Mouse (Mus musculus) retina, postnatal 7 days (tissue): Measurements from ENCODE around the gene C1ra.
"Not testable (repeated sequence)": the region's sequence is repeated elsewhere in the genome, so short reads cannot be mapped to it uniquely, and the experiment has no call there.

Source experiments
- DNase-seq: peaks from one replicate; pipeline ENCODE4 v3.0.0-alpha.2; 2012; ENCODE audit warnings: low read depth, low spot score

The C1ra gene

DNA sequence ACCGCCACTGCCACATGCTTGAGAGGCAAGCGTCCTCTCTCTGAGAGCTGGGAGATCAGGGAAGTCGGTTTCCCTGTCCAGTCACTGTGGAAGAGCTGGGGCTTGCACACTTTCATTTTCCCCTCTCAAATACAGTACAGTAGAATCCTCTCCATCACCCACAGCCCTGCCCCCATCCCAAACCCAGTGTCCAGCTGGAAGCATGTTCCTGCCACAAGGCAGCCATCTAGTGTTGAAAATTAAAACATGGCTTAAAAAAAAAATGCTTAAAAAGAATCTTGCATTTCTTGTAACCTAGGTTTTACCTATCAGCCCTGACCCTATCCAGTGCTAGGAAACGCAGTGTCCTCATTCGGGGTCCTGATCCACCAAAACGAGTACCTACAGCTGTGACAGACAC, 32.3 kb downstream of the C1ra start:
- no peak for DNase-seq

GRCm38 (mm10) chr6:124545425-124545824, 33.2 kb downstream of the C1ra start:
- no peak for DNase-seq

GRCm38 (mm10) chr6:124547979-124548378, 35.8 kb downstream of the C1ra start:
- not testable (repeated sequence) for DNase-seq

DNA sequence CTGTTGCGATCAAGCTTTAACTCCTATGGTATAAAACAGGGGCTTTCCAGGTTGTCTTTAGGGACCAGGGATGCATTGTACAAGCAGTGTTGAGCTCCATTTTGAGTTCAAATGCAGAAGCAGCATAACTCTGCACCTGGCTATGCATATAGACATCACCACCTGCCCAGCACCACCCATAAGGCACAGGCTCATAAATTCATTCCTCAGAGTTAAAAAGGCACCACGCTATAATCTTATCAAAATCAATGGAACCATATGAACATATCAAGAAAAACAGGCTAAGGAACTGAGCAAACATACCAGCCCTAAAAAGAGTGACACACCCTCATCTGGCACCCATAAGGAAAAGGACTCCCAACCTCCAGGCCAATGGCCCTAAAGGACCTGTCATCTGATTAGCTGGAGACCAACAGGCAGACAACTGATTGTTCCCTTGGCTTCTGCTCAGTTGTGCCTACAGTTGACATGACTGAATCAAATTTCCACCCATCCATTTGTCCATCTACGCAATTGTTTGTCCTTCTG, 36.9 kb downstream of the C1ra start:
- no peak for DNase-seq

DNA sequence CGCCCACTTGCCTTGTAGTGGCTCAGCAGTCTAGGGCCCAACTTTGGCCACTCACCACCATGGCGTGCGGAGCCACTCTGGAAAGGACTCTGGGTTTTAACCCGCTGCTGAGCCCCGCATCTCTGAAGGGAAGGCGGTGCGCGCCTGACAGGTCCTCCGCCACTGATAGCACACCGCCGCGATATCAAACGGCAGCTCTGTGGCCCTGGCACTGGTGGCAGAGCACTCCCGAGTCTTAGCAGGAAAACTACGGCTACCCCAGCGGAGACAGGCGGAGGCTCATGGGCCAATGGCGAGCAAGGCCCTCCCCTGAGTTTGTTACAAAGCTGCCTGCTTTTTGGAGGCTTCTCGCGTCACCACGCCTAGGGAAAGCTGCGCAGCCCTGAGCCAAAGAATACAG, 40.6 kb downstream of the C1ra start:
- no peak for DNase-seq

DNA sequence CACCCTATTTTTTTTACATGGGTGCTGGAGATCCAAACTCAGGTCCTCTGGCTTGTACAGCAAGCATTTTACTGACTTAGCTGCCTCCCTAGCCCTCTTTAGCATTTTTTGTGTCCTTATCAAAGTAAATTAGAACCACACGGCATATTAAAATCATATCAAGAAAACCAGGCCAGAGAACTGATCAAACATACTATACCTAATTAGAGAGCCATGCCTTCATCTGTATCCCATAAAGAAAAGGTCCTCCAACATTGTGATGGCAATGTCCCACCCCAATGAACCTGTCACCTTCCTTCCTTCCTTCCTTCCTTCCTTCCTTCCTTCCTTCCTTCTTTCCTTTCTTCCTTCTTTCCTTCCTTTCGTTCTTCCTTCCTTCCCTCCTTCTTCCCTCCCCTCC, 43.8 kb downstream of the C1ra start:
- not testable (repeated sequence) for DNase-seq

GRCm38 (mm10) chr6:124561156-124561555, 49.0 kb downstream of the C1ra start:
- not testable (repeated sequence) for DNase-seq

DNA sequence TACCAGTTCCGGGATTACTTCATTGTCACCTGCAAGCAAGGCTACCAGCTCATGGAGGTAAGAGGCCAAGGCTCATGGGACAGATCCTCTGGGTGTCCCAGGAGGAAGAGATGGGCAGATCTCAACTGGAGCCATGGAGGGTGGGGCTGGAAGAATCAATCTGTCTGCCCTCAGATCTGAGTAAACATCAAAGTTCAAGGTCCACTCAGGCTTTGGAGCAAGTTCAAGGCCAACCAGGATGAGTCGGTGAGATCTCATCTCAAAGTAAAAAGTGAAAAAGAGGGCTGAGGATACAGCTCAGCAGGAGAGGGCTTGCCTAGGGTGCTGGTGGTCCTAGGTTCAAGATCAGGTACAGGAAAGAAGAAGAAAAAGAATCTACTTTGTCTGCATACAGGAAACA, 49.4 kb downstream of the C1ra start:
- DNase-seq = not testable (repeated sequence)

DNA sequence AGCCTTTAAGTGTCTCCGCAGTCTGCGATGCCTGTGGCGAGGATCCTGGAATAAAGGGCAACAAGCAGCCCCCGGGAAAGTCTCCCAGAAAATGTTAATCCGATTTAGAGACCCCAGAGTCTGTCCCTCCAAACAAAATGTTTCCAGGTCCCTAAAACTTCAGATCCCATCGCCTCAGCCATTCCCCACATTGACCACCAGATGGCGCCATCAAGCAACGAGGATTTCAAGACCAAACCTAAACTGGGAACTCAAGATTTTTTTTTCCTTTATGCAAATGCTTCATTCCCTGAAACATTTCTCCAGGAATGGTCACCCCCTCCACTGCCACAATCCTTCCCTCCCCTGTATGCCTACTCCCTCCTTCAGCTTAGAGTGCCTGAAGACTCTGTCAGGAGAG, 57.8 kb downstream of the C1ra start, which contains the start of gene C1rb:
Gene C1rb (plus strand): TSS at position 269 of the 400 bp plus-strand sequence.
- DNase-seq = peak; percentile 61
